Mouse (Mus musculus) forebrain, embryonic 14.5 days (tissue): ENCODE results near the gene Endov. TPM values are rescaled to one million over a fixed set of nuclear protein-coding genes. Genes with fewer than 3 reads are reported as not detected.

ENCODE experiments used
- ATAC-seq: fragments of 200-750 bp; cut with Nextera tagmentation; 2 replicates; pipeline ENCODE4 v1.8.0; 2017; ENCODE audit warnings: mild to moderate bottlenecking, moderate library complexity
- DNase-seq: peaks from one replicate; pipeline ENCODE4 v3.0.0-alpha.2; 2015; ENCODE audit warnings: low spot score
- H3K27ac ChIP-seq: fragments of 300-500 bp; sonication (generic); 2 replicates; pipeline ENCODE4 v1.5.1; 2014; ENCODE audit warnings: low read depth, mild to moderate bottlenecking, control low read depth, low read length, moderate library complexity
- H3K27me3 ChIP-seq: fragments of 300-500 bp; sonication (generic); replicated peaks from 2 replicates; pipeline ENCODE4 v1.6.1; 2014; ENCODE audit warnings: low read length, control low read depth, mixed read lengths; ENCODE audit not compliant: control insufficient read depth, insufficient read depth
- H3K36me3 ChIP-seq: fragments of 300-500 bp; sonication (generic); 2 replicates; pipeline ENCODE4 v1.6.1; 2014; ENCODE audit warnings: low read length, control low read depth; ENCODE audit not compliant: control insufficient read depth, insufficient read depth
- H3K4me1 ChIP-seq: fragments of 300-500 bp; sonication (generic); 2 replicates; pipeline ENCODE4 v1.6.1; 2014; ENCODE audit warnings: antibody characterized with exemption, low read length, control low read depth; ENCODE audit not compliant: control insufficient read depth, insufficient read depth
- H3K4me2 ChIP-seq: fragments of 300-500 bp; sonication (generic); 2 replicates; pipeline ENCODE4 v1.6.1; 2014; ENCODE audit warnings: mild to moderate bottlenecking, control low read depth, low read length
- H3K4me3 ChIP-seq: fragments of 300-500 bp; sonication (generic); 2 replicates; pipeline ENCODE4 v1.5.1; 2014; ENCODE audit warnings: low read depth, low read length, control low read depth
- H3K9ac ChIP-seq: fragments of 300-500 bp; sonication (generic); 2 replicates; pipeline ENCODE4 v1.6.1; 2014; ENCODE audit warnings: mild to moderate bottlenecking, low read length, control low read depth, moderate library complexity
- H3K9me3 ChIP-seq: fragments of 300-500 bp; sonication (generic); replicated peaks from 2 replicates; pipeline ENCODE4 v1.6.1; 2016; ENCODE audit warnings: low read length, control low read depth, mixed read lengths; ENCODE audit not compliant: control insufficient read depth
- WGBS: fragments of 180-500 bp; shearing (Covaris S2); extraction: QIAGEN DNeasy Blood & Tissue Kit; methylation state at CpG from one replicate; pipeline ENCODE4 v1.1.7; 2014; 5-methylcytosine and 5-hydroxymethylcytosine counted together
- polyA plus RNA-seq: library from polyadenylated mRNA; unstranded; fragments of >200 nt; fragmentation: Nextera tagmentation; extraction: Ambion mirVana; gene quantifications from 2 replicates; pipeline ENCODE4 v1.2.1, GENCODE M21; 2014

The Endov gene
- polyA plus RNA-seq, 1 experiment from 2014 or later: 18.0 TPM

GRCm38 (mm10) chr11:119539944-119540343 is 48.8 kb downstream of the Endov start:
- H3K27me3 ChIP-seq: no peaks in the 10 kb centered on the region
- no peak overlapping the region for H3K27ac ChIP-seq
- 29% methylated on average over 14 of the region's 14 CpGs for WGBS
- H3K4me1 ChIP-seq: no peaks in the 10 kb centered on the region; the same call in 1 of the 2 replicates
- ATAC-seq: no peak
- H3K9me3 ChIP-seq: no peaks in the 10 kb centered on the region
- no peaks in the 10 kb centered on the region; the same call in 1 of the 2 replicates for H3K36me3 ChIP-seq
- no peak overlapping the region for H3K4me3 ChIP-seq
- no peak for DNase-seq
- H3K9ac ChIP-seq: no peak overlapping the region
- H3K4me2 ChIP-seq: no peak overlapping the region

DNA sequence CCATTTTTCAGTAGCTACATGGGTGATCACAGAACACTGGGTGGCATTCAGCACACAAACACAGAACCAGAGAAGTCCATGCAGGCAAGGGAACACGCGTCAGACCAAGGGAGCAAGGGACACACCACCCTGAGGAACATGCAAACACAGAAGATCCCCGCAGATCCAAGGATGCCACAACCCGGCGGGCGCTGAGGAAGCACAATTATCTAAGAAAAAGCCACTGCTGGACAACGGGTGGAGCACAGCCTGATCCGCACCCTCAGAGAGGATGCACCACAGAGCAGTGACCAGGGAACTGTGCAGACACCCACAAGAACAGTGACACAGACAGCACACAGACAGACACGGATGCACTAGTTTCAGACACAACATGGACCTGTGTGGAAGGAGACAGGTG is 49.4 kb downstream of the Endov start:
- no peaks in the 10 kb centered on the region; the same call in 1 of the 2 replicates for H3K4me1 ChIP-seq
- WGBS: 77% methylated on average over 9 of the region's 9 CpGs
- no peak overlapping the region for H3K9ac ChIP-seq
- ATAC-seq (no peak), DNase-seq (no peak)
- no peaks in the 10 kb centered on the region; the same call in 1 of the 2 replicates for H3K36me3 ChIP-seq
- no peaks in the 10 kb centered on the region for H3K9me3 ChIP-seq
- H3K27me3 ChIP-seq: no peaks in the 10 kb centered on the region
- no peak overlapping the region for H3K4me2 ChIP-seq
- H3K4me3 ChIP-seq: no peak overlapping the region
- H3K27ac ChIP-seq: no peak overlapping the region

- DNase-seq (no peak), ATAC-seq (no peak)
- Histone ChIP-seq H3K9me3 (no peaks in the 10 kb centered on the region), H3K4me1 (no peaks in the 10 kb centered on the region; the same call in 1 of the 2 replicates), H3K27me3 (no peaks in the 10 kb centered on the region), H3K27ac (no peak overlapping the region), H3K4me3 (no peak overlapping the region), H3K9ac (no peak overlapping the region), H3K36me3 (no peaks in the 10 kb centered on the region; the same call in 1 of the 2 replicates), H3K4me2 (no peak overlapping the region)
- WGBS: 80% methylated on average over 9 of the region's 9 CpGs
Observed at GRCm38 (mm10) chr11:119541082-119541481, 49.9 kb downstream of the Endov start.

GRCm38 (mm10) chr11:119542371-119542770 is 51.2 kb downstream of the Endov start:
- H3K9ac ChIP-seq: no peak overlapping the region
- no peak overlapping the region for H3K4me2 ChIP-seq
- 55% methylated on average over 9 of the region's 9 CpGs for WGBS
- H3K4me3 ChIP-seq: no peak overlapping the region
- ATAC-seq (no peak), DNase-seq (no peak)
- no peaks in the 10 kb centered on the region; the same call in 1 of the 2 replicates for H3K36me3 ChIP-seq
- H3K9me3 ChIP-seq: no peaks in the 10 kb centered on the region
- H3K4me1 ChIP-seq: no peaks in the 10 kb centered on the region; the same call in 1 of the 2 replicates
- H3K27ac ChIP-seq: no peak overlapping the region
- 0 out of 2 replicates have a peak, but pooled peaks cover 9% of the 10 kb centered on the region for H3K27me3 ChIP-seq

DNA sequence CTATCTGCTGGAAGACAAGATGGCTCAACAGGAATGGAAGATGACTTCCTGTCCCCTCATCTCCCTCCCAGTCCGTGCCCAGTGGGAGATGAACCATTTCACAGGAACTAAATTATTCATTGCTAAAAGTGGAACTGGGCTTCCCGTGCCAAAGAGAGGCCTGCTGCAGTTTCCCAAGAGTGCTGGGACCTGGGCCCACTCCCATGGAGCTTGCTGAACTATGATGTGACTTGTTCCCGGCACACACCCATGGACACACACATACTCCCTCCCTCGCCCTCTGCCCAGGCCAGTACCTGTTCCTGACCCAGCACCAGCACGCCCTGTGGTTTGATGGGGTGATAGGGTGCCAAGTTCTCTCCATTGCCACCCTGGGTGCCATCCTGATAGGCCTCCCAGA is 51.7 kb downstream of the Endov start:
- H3K36me3 ChIP-seq: no peaks in the 10 kb centered on the region; the same call in 1 of the 2 replicates
- no peak overlapping the region for H3K27ac ChIP-seq
- ATAC-seq (no peak), DNase-seq (no peak)
- H3K9ac ChIP-seq: no peak overlapping the region
- no peaks in the 10 kb centered on the region; the same call in 1 of the 2 replicates for H3K4me1 ChIP-seq
- no peaks in the 10 kb centered on the region for H3K9me3 ChIP-seq
- no peak overlapping the region for H3K4me3 ChIP-seq
- 0 out of 2 replicates have a peak, but pooled peaks cover 9% of the 10 kb centered on the region for H3K27me3 ChIP-seq
- no peak overlapping the region for H3K4me2 ChIP-seq
- 82% methylated on average over 5 of the region's 5 CpGs for WGBS

DNA sequence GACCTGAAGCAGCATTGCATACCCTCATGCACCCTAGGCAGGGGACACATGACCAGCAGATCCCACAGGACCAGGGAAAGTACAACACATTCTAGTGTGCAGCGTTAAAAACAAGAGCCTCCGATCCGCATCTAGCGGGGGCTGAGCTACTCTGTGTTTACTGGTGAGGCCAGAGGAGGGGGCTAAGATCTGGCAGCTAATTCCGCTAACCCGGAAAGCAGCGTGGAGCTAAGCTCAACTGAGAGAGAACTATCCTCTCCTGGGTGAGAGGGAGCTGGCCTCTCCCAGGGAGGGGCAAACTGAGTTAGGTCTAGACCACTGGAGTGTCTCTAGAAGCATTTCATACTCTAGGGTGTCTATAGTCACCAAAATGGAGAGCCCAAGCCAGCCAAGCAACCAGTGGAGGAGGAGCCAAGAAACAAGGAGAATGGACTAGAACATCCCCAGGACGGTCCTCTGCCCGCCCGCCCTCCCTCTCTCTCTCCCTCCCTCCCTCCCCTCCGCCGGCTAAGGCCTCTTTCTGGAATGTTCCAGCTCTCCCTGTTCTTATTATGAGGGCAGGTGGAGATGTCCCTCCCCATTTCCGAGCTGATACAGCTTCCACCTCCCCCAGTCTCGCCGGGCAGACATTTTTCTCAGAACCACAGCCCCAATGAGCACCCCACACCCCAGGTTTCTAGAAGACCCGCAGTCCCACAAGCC is 52.8 kb downstream of the Endov start:
- peaks cover 8% of the 10 kb centered on the region for H3K4me1 ChIP-seq
- 58% methylated on average over 16 of the region's 16 CpGs for WGBS
- ATAC-seq: no peak

GRCm38 (mm10) chr11:119544518-119545105 is 53.5 kb downstream of the Endov start:
- no peaks in the 10 kb centered on the region; the same call in 1 of the 2 replicates for H3K36me3 ChIP-seq
- H3K27me3 ChIP-seq: peaks cover 25% of the 10 kb centered on the region; the same call in 1 of the 2 replicates
- 90% methylated on average over 15 of the region's 15 CpGs for WGBS
- no peak overlapping the region for H3K4me3 ChIP-seq
- H3K27ac ChIP-seq: no peak overlapping the region
- peaks cover 9% of the 10 kb centered on the region for H3K4me1 ChIP-seq
- peak overlapping the region; percentile 99; the same call in 1 of the 2 replicates for H3K4me2 ChIP-seq
- no peak overlapping the region for H3K9ac ChIP-seq
- no peak for DNase-seq
- no peak for ATAC-seq
- H3K9me3 ChIP-seq: no peaks in the 10 kb centered on the region

More for the DNA sequence above, 52.8 kb downstream of the Endov start:
- Histone ChIP-seq H3K27me3 (peaks cover 18% of the 10 kb centered on the region; the same call in 1 of the 2 replicates), H3K9me3 (no peaks in the 10 kb centered on the region), H3K36me3 (no peaks in the 10 kb centered on the region; the same call in 1 of the 2 replicates), H3K4me3 (no peak overlapping the region), H3K4me2 (0 out of 2 replicates have a peak overlapping the region, but pooled peaks have one; percentile 16), H3K27ac (no peak overlapping the region), H3K9ac (no peak overlapping the region)
- DNase-seq: no peak

DNA sequence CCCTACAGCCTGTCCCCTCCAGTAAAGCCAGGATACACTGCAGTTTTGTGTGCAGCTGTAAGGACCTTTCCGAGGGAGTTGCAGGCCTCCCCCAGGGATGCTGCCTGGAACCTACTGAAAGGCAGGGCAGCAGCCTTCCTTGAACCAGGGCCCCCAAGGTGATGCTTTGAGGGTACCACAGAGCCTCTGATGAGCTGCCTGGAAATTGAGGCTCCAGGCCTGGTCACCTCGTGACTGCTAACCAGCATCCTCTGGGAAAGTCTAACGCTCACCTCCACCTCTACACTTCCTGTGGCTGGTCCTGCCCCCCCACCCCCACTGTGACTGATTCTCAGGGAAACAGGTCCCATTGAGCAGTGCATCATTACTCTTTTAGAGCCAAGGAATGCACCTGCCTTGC is 54.1 kb downstream of the Endov start:
- Histone ChIP-seq H3K36me3 (no peaks in the 10 kb centered on the region; the same call in 1 of the 2 replicates), H3K4me2 (peak overlapping the region; percentile 99), H3K9ac (peak overlapping the region; percentile 33; the same call in 1 of the 2 replicates), H3K4me1 (peaks cover 9% of the 10 kb centered on the region), H3K4me3 (peak overlapping the region; percentile 67), H3K27ac (no peak overlapping the region), H3K9me3 (no peaks in the 10 kb centered on the region), H3K27me3 (peaks cover 31% of the 10 kb centered on the region)
- ATAC-seq: no peak
- 59% methylated on average over 3 of the region's 3 CpGs for WGBS
- DNase-seq: no peak
